Mouse (Mus musculus) v-Abl transformed pro-B cells (cell line): ENCODE data around the gene H13.
"Not testable (repeated sequence)": the region's sequence is repeated elsewhere in the genome, so short reads cannot be mapped to it uniquely, and the experiment has no call there.

Experiments
- in situ Hi-C, 2 experiments: fragments of 400-800 bp; cut with MboI; formaldehyde crosslinking; loops; one replicate each; pipeline ENCODE4 v1.15.1; 2025; ENCODE audit not compliant: unreplicated experiment in 2 of 2

Gene H13

GRCm38 (mm10) chr2:152657398-152657797 is 11.9 kb upstream of the H13 start:
- in situ Hi-C loops = no loop called here

- in situ Hi-C loops = no loop called here
Observed at GRCm38 (mm10) chr2:152661163-152661562, 8.1 kb upstream of the H13 start.

GRCm38 (mm10) chr2:152666191-152666590 is 3.1 kb upstream of the H13 start:
- in situ Hi-C loops = not testable (repeated sequence)

GRCm38 (mm10) chr2:152669639-152670484 is 601 bp downstream of the H13 start:
- in situ Hi-C loops = no loop called here

- in situ Hi-C loops = no loop called here
Observed at GRCm38 (mm10) chr2:152670983-152671641, 1.9 kb downstream of the H13 start.

- in situ Hi-C loops = no loop called here
Observed at GRCm38 (mm10) chr2:152671642-152671999, 2.4 kb downstream of the H13 start.

- in situ Hi-C loops = no loop called here
Observed at GRCm38 (mm10) chr2:152672166-152672565, 2.9 kb downstream of the H13 start.

- in situ Hi-C loops = no loop called here
Observed at GRCm38 (mm10) chr2:152674148-152674547, 4.9 kb downstream of the H13 start.

GRCm38 (mm10) chr2:152675252-152675791 is 6.1 kb downstream of the H13 start:
- in situ Hi-C loops = no loop called here

GRCm38 (mm10) chr2:152678302-152678701 is 9.0 kb downstream of the H13 start:
- in situ Hi-C loops = no loop called here

- in situ Hi-C loops = no loop called here
Observed at GRCm38 (mm10) chr2:152678925-152679324, 9.7 kb downstream of the H13 start.

- in situ Hi-C loops = loop anchor here in 1 of 2 experiments (10.0 kb wide), 1 partner anchor 255 kb away; the partner anchor contains the start of gene Foxs1
Observed at GRCm38 (mm10) chr2:152679701-152680355, 10.6 kb downstream of the H13 start.

GRCm38 (mm10) chr2:152683086-152683485 is 13.8 kb downstream of the H13 start:
- in situ Hi-C loops = loop anchor here in 1 of 2 experiments (10.0 kb wide), 1 partner anchor 252 kb away; the partner anchor contains the start of gene Foxs1

GRCm38 (mm10) chr2:152686399-152686798 is 17.1 kb downstream of the H13 start:
- in situ Hi-C loops = loop anchor here in 1 of 2 experiments (10.0 kb wide), 1 partner anchor 248 kb away; the partner anchor contains the start of gene Foxs1

GRCm38 (mm10) chr2:152686806-152687267 is 17.6 kb downstream of the H13 start, which contains the start of gene Mcts2:
Mcts2 (plus strand) TSS chr2:152687035.
- in situ Hi-C loops = loop anchor here in 1 of 2 experiments (10.0 kb wide), 1 partner anchor 248 kb away; the partner anchor contains the start of gene Foxs1

GRCm38 (mm10) chr2:152691564-152692217 is 22.4 kb downstream of the H13 start:
- in situ Hi-C loops = loop anchor here (5.0 to 10.0 kb wide), 2 partner anchors 77 to 141 kb away; partner anchors contain the start of gene Bcl2l1 (in 2 of the 2)

GRCm38 (mm10) chr2:152693233-152693632 is 24.0 kb downstream of the H13 start:
- in situ Hi-C loops = loop anchor here (5.0 to 10.0 kb wide), 2 partner anchors 78 to 139 kb away; partner anchors contain the start of gene Bcl2l1 (in 2 of the 2)

- in situ Hi-C loops = loop anchor here (5.0 to 10.0 kb wide), 2 partner anchors 79 to 139 kb away; partner anchors contain the start of gene Bcl2l1 (in 2 of the 2)
Observed at GRCm38 (mm10) chr2:152693735-152694134, 24.5 kb downstream of the H13 start.

- in situ Hi-C loops = loop anchor here (5.0 to 10.0 kb wide), 3 partner anchors 73 to 138 kb away; partner anchors contain the start of gene Bcl2l1 (in 2 of the 2)
Observed at GRCm38 (mm10) chr2:152694708-152695107, 25.4 kb downstream of the H13 start.
